9 mouse cellular contexts compared by ENCODE assay signal in genomic region chr15:88827991-88828799, GRCm38 (mm10). TPM values are rescaled to one million over a fixed set of nuclear protein-coding genes. Genes with fewer than 3 reads are reported as not detected.
DNase-seq lines count a peak whose midpoint lies in the region; ATAC-seq lines count a peak whose summit lies in the region.
"Had no signal": no experiment of that assay in that cellular context is flagged by ENCODE, and none has a peak within 500 bp of the region (broad histone marks: within the 10 kb centered on the region; RNA-seq: fewer than 3 reads in every experiment).

No protein-coding gene starts in this region.

- ATAC-seq in frontal cortex, adult (ENCODE audit: low TSS enrichment): peak; percentile 44; the same call in 1 of the 2 replicates
- ATAC-seq in hindbrain, embryonic 13.5 days (ENCODE audit: low FRiP score): peak; percentile 52; the same call in 1 of the 2 replicates
- ATAC-seq in midbrain, embryonic 11.5 days (ENCODE audit: low FRiP score): peak; percentile 49; the same call in 1 of the 2 replicates

- no peak for DNase-seq in frontal cortex, postnatal 25 days (ENCODE audit: low spot score in 2 of 2)
- DNase-seq in cerebellum, adult 8-10 months: peak; percentile 90
- DNase-seq in gastrocnemius, adult 18-20 months (ENCODE audit: low spot score): peak; percentile 65
- DNase-seq in limb, embryonic 10.5 days (ENCODE audit: low spot score): peak; percentile 79
- DNase-seq in midbrain, embryonic 11.5 days (ENCODE audit: low spot score, missing footprints): peak; percentile 96
- peak; percentile 48 to 49 for DNase-seq in spleen, postnatal 36 days (ENCODE audit: low spot score in 2 of 2)

- no peaks in the 10 kb centered on the region for H3K9me3 ChIP-seq in hindbrain, embryonic 13.5 days
- H3K9me3 ChIP-seq in limb, embryonic 10.5 days (replicated peaks): no peaks in the 10 kb centered on the region
- H3K9me3 ChIP-seq in midbrain, embryonic 11.5 days (ENCODE audit: control insufficient read depth, low read length): no peaks in the 10 kb centered on the region

- H3K27me3 ChIP-seq in hindbrain, embryonic 13.5 days: no peaks in the 10 kb centered on the region
- H3K27me3 ChIP-seq in limb, embryonic 10.5 days (ENCODE audit: low read depth, poor library complexity, severe bottlenecking): no peaks in the 10 kb centered on the region
- no peaks in the 10 kb centered on the region for H3K27me3 ChIP-seq in midbrain, embryonic 11.5 days (ENCODE audit: control insufficient read depth, insufficient read depth, low read length)
- H3K27me3 ChIP-seq: Patski had no signal

- WGBS in hindbrain, embryonic 13.5 days: 30% methylated on average over 9 of the region's 9 CpGs
- 24% methylated on average over 9 of the region's 9 CpGs for WGBS in limb, embryonic 10.5 days
- 18% methylated on average over 9 of the region's 9 CpGs for WGBS in midbrain, embryonic 11.5 days

- H3K4me1 ChIP-seq in hindbrain, embryonic 13.5 days (replicated peaks): peaks cover 10% of the 10 kb centered on the region
- peaks cover 13% of the 10 kb centered on the region for H3K4me1 ChIP-seq in limb, embryonic 10.5 days
- no peaks in the 10 kb centered on the region for H3K4me1 ChIP-seq in midbrain, embryonic 11.5 days (ENCODE audit: control insufficient read depth, insufficient read depth, low read length)

- H3K4me2 ChIP-seq in hindbrain, embryonic 13.5 days: no peak overlapping the region
- no peak overlapping the region for H3K4me2 ChIP-seq in midbrain, embryonic 11.5 days

- H3K36me3 ChIP-seq in hindbrain, embryonic 13.5 days: peaks cover 39% of the 10 kb centered on the region
- peaks cover 45% of the 10 kb centered on the region for H3K36me3 ChIP-seq in limb, embryonic 10.5 days
- peaks cover 17% of the 10 kb centered on the region for H3K36me3 ChIP-seq in midbrain, embryonic 11.5 days (ENCODE audit: control insufficient read depth, insufficient read depth, low read length)

- no peak overlapping the region for H3K4me3 ChIP-seq in hindbrain, embryonic 13.5 days
- H3K4me3 ChIP-seq in limb, embryonic 10.5 days: no peak overlapping the region
- H3K4me3 ChIP-seq in midbrain, embryonic 11.5 days (ENCODE audit: low read depth, low read length): no peak overlapping the region

- no peak overlapping the region for H3K9ac ChIP-seq in hindbrain, embryonic 13.5 days
- H3K9ac ChIP-seq in midbrain, embryonic 11.5 days (ENCODE audit: low read length): no peak overlapping the region; the same call in 1 of the 2 replicates

- H3K27ac ChIP-seq in hindbrain, embryonic 13.5 days: no peak overlapping the region
- no peak overlapping the region for H3K27ac ChIP-seq in limb, embryonic 10.5 days
- no peak overlapping the region for H3K27ac ChIP-seq in midbrain, embryonic 11.5 days (ENCODE audit: low read depth, low read length)

RNA-seq across cellular contexts. Expression of gene Creld2, which starts 8.7 kb away (rescaled TPM):
- 10 to 100 TPM in 1 of 2 experiments, 1 to 10 TPM in 1; 6.9 to 10.3 TPM for total RNA-seq in gastrocnemius, adult 18-20 months (2021)
- 57.1 and 60.0 TPM in 2 replicates for polyA plus RNA-seq in hindbrain, embryonic 13.5 days (2015; fragmentation: Nextera tagmentation; extraction: Ambion mirVana)
- polyA plus RNA-seq in limb, embryonic 10.5 days (2016; fragmentation: Nextera tagmentation; extraction: Ambion mirVana): 98.5 and 99.0 TPM in 2 replicates
- 72.5 and 81.7 TPM in 2 replicates for polyA plus RNA-seq in midbrain, embryonic 11.5 days (2014; fragmentation: Nextera tagmentation; extraction: Ambion mirVana)

RNA-seq across cellular contexts. Expression of gene Alg12, which starts 9.1 kb away (rescaled TPM):
- 1 to 10 TPM; 4.2 to 4.8 TPM for total RNA-seq in gastrocnemius, adult 18-20 months (2021)
- polyA plus RNA-seq in hindbrain, embryonic 13.5 days (2015; fragmentation: Nextera tagmentation; extraction: Ambion mirVana): 8.1 and 8.7 TPM in 2 replicates
- 10.8 and 12.3 TPM in 2 replicates for polyA plus RNA-seq in limb, embryonic 10.5 days (2016; fragmentation: Nextera tagmentation; extraction: Ambion mirVana)
- polyA plus RNA-seq in midbrain, embryonic 11.5 days (2014; fragmentation: Nextera tagmentation; extraction: Ambion mirVana): 10.8 and 11.0 TPM in 2 replicates

RNA-seq across cellular contexts. Expression of gene Pim3, which starts 33.8 kb away (rescaled TPM):
- total RNA-seq in gastrocnemius, adult 18-20 months (2021): 10 to 100 TPM; 24.1 to 37.3 TPM
- 45.6 and 47.2 TPM in 2 replicates for polyA plus RNA-seq in hindbrain, embryonic 13.5 days (2015; fragmentation: Nextera tagmentation; extraction: Ambion mirVana)
- polyA plus RNA-seq in limb, embryonic 10.5 days (2016; fragmentation: Nextera tagmentation; extraction: Ambion mirVana): 46.6 and 48.2 TPM in 2 replicates
- polyA plus RNA-seq in midbrain, embryonic 11.5 days (2014; fragmentation: Nextera tagmentation; extraction: Ambion mirVana): 30.1 and 30.5 TPM in 2 replicates

Comparison
In these comparisons a context has a peak if more than half of its experiments do, and no peak if none do; other contexts are left out.
1. DNase-seq: peak in cerebellum, adult 8-10 months (single experiment), gastrocnemius, adult 18-20 months (single experiment), limb, embryonic 10.5 days (single experiment), midbrain, embryonic 11.5 days (single experiment) and spleen, postnatal 36 days (2 of 2); none in frontal cortex, postnatal 25 days (0 of 2).
2. Peak in every context shown above with its lines, with median percentiles within 50 percentile points of each other: ATAC-seq.